In the genomic region with DNA sequence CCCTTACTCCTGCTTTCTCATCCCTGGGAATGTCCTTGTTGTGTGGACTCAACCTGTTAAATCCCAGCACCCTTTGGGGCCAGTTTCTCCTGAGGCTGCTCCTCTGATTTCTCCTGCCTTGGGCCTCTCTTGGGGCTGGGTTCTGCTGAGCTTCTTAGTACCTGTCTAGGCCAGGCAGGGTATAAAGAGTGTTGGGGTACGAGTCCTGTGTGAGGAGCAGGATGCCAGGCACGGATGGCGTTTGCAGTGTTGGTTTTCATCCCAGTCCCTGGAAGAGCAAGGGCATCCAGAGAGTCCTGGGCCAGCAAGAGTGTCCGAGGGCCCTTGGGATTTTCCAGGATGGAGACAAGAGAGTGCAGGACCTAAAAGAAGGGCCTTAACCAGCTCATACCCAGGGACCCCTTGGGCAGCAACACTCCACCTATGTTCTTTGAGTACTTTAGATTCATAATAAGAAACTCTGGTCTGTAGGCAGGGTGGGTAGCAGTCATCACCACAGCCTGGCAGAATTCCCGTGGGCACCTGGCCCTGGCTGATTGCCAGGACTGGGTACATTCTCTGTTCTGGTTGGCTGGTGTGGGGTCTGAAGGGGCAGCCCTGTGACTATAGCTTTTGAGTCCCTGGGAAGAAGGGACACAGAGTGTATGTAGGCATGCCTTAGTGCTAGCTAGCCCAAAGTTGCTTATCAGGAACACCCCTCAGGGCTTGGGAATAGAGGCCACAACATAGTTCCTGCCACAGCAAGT, we compare ENCODE assay signal across 8 mouse cellular contexts. TPM values are rescaled to one million over a fixed set of nuclear protein-coding genes. Genes with fewer than 3 reads are reported as not detected.
DNase-seq lines count a peak whose midpoint lies in the region; ATAC-seq and TF ChIP-seq lines count a peak whose summit lies in the region.

No protein-coding gene starts in this region.

- TF ChIP-seq CTCF in liver, postnatal 0 days (IDR thresholded peaks at IDR 0.05; ENCODE audit: low read depth), result no peak

- peaks cover 56% of the 10 kb centered on the region for H3K27me3 ChIP-seq in embryonic facial prominence, embryonic 10.5 days (replicated peaks; ENCODE audit: low read depth, poor library complexity, severe bottlenecking)
- peaks cover 17% of the 10 kb centered on the region for H3K27me3 ChIP-seq in intestine, embryonic 14.5 days (replicated peaks; ENCODE audit: control insufficient read depth, insufficient read depth, low read length)
- H3K27me3 ChIP-seq in liver, postnatal 0 days (ENCODE audit: insufficient read depth, low read length), result peaks cover 3% of the 10 kb centered on the region; the same call in 1 of the 2 replicates

- H3K4me3 ChIP-seq in embryonic facial prominence, embryonic 10.5 days, result peak overlapping the region; percentile 86
- no peak overlapping the region; the same call in 1 of the 2 replicates for H3K4me3 ChIP-seq in intestine, embryonic 14.5 days (ENCODE audit: low read depth, low read length)
- H3K4me3 ChIP-seq in liver, postnatal 0 days (ENCODE audit: low read depth, low read length), result no peak overlapping the region

- peak; percentile 45 for DNase-seq in left cerebral cortex, postnatal 4 days
- no peak for DNase-seq in left cerebral cortex, adult 9 months (ENCODE audit: low spot score in 2 of 2)
- no peak for DNase-seq in embryonic facial prominence, embryonic 10.5 days (ENCODE audit: low spot score)
- DNase-seq in intestine, embryonic 14.5 days (ENCODE audit: low spot score), result peak; percentile 59
- DNase-seq in liver, postnatal 0 days, result no peak
- no peak for DNase-seq in embryo, embryonic 10 days (ENCODE audit: low spot score)
- no peak for DNase-seq in adrenal gland, adult 8-10 months
- DNase-seq in adrenal gland, postnatal 36 days, result no peak

- no peak for TF ChIP-seq EP300 in liver, postnatal 0 days (IDR thresholded peaks at IDR 0.05; ENCODE audit: low read depth)

- intact Hi-C loops in left cerebral cortex, postnatal 4 days (cut with DNase I), result no loop called here

- H3K9ac ChIP-seq in intestine, embryonic 14.5 days (ENCODE audit: low read length), result no peak overlapping the region
- H3K9ac ChIP-seq in liver, postnatal 0 days (replicated peaks), result no peak overlapping the region

- 73% methylated on average over 5 of the region's 5 CpGs for WGBS in embryonic facial prominence, embryonic 10.5 days
- WGBS in intestine, embryonic 14.5 days, result 71% methylated on average over 5 of the region's 5 CpGs
- WGBS in liver, postnatal 0 days (ENCODE audit: insufficient replicate concordance), result 69% methylated on average over 5 of the region's 5 CpGs

- H3K4me1 ChIP-seq in embryonic facial prominence, embryonic 10.5 days, result peaks cover 41% of the 10 kb centered on the region
- H3K4me1 ChIP-seq in intestine, embryonic 14.5 days (replicated peaks; ENCODE audit: control insufficient read depth, insufficient read depth, low read length), result no peaks in the 10 kb centered on the region
- peaks cover 9% of the 10 kb centered on the region; the same call in 1 of the 2 replicates for H3K4me1 ChIP-seq in liver, postnatal 0 days (ENCODE audit: insufficient read depth)

- no peak for ATAC-seq in intestine, embryonic 14.5 days (replicated peaks; ENCODE audit: low FRiP score, low TSS enrichment, low read depth)
- no peak for ATAC-seq in liver, postnatal 0 days

- H3K4me2 ChIP-seq in intestine, embryonic 14.5 days (ENCODE audit: low read length), result peak overlapping the region; percentile 82
- peak overlapping the region; percentile 100; the same call in 1 of the 2 replicates for H3K4me2 ChIP-seq in liver, postnatal 0 days (ENCODE audit: low read depth, low read length)

- peaks cover 4% of the 10 kb centered on the region; the same call in 1 of the 2 replicates for H3K36me3 ChIP-seq in embryonic facial prominence, embryonic 10.5 days (replicated peaks)
- no peaks in the 10 kb centered on the region for H3K36me3 ChIP-seq in intestine, embryonic 14.5 days (ENCODE audit: control insufficient read depth, insufficient read depth, low read length)
- no peaks in the 10 kb centered on the region for H3K36me3 ChIP-seq in liver, postnatal 0 days (replicated peaks; ENCODE audit: insufficient read depth, low read length)

- H3K9me3 ChIP-seq in embryonic facial prominence, embryonic 10.5 days, result no peaks in the 10 kb centered on the region
- H3K9me3 ChIP-seq in intestine, embryonic 14.5 days (ENCODE audit: control insufficient read depth, low read length), result no peaks in the 10 kb centered on the region
- no peaks in the 10 kb centered on the region for H3K9me3 ChIP-seq in liver, postnatal 0 days (ENCODE audit: low read length)

- peak overlapping the region; percentile 88; the same call in 1 of the 2 replicates for H3K27ac ChIP-seq in embryonic facial prominence, embryonic 10.5 days (replicated peaks)
- no peak overlapping the region for H3K27ac ChIP-seq in intestine, embryonic 14.5 days (ENCODE audit: low read depth)
- H3K27ac ChIP-seq in liver, postnatal 0 days (ENCODE audit: low read depth), result no peak overlapping the region

RNA-seq across cellular contexts. Expression of a gene that starts 1.1 kb away (rescaled TPM):
- total RNA-seq in left cerebral cortex, postnatal 4 days (2021), result 10 to 100 TPM; 78.4 to 99.2 TPM
- 4.3 and 5.6 TPM in 2 replicates for polyA plus RNA-seq in embryonic facial prominence, embryonic 10.5 days (2016; fragmentation: Nextera tagmentation; extraction: Ambion mirVana)
- polyA plus RNA-seq in intestine, embryonic 14.5 days (2014; fragmentation: Nextera tagmentation; extraction: Ambion mirVana), result 4.8 and 4.9 TPM in 2 replicates
- 0.71 and 0.87 TPM in 2 replicates for polyA plus RNA-seq in liver, postnatal 0 days (2015; fragmentation: Nextera tagmentation; extraction: Ambion mirVana)
- total RNA-seq in adrenal gland, adult 8-10 months (2022), result 10 to 100 TPM; 48.9 to 73.0 (median 57.5) TPM
- 10 to 100 TPM; 29.7 to 36.4 TPM for total RNA-seq in adrenal gland, postnatal 36 days (2021)

RNA-seq across cellular contexts. Expression of a gene that starts 6.5 kb away (rescaled TPM):
- under 1 TPM in 1 of 2 experiments, not detected in 1; 0.16 TPM for total RNA-seq in left cerebral cortex, postnatal 4 days (2021)
- not detected in 2 replicates for polyA plus RNA-seq in embryonic facial prominence, embryonic 10.5 days (2016; fragmentation: Nextera tagmentation; extraction: Ambion mirVana)
- polyA plus RNA-seq in intestine, embryonic 14.5 days (2014; fragmentation: Nextera tagmentation; extraction: Ambion mirVana), result 0.15 TPM in 1 of 2 replicates, not detected in the other
- polyA plus RNA-seq in liver, postnatal 0 days (2015; fragmentation: Nextera tagmentation; extraction: Ambion mirVana), result 0.78 and 0.97 TPM in 2 replicates
- under 1 TPM in 1 of 4 experiments, not detected in 3; 0.13 TPM for total RNA-seq in adrenal gland, adult 8-10 months (2022)
- total RNA-seq in adrenal gland, postnatal 36 days (2021), result not detected

RNA-seq across cellular contexts. Expression of a gene that starts 27.0 kb away (rescaled TPM):
- under 1 TPM in 1 of 2 experiments, not detected in 1; 0.52 TPM for total RNA-seq in left cerebral cortex, postnatal 4 days (2021)
- 0.60 and 1.4 TPM in 2 replicates for polyA plus RNA-seq in embryonic facial prominence, embryonic 10.5 days (2016; fragmentation: Nextera tagmentation; extraction: Ambion mirVana)
- 1.8 and 2.0 TPM in 2 replicates for polyA plus RNA-seq in intestine, embryonic 14.5 days (2014; fragmentation: Nextera tagmentation; extraction: Ambion mirVana)
- 0.77 and 1.4 TPM in 2 replicates for polyA plus RNA-seq in liver, postnatal 0 days (2015; fragmentation: Nextera tagmentation; extraction: Ambion mirVana)
- total RNA-seq in adrenal gland, adult 8-10 months (2022), result not detected
- not detected for total RNA-seq in adrenal gland, postnatal 36 days (2021)

RNA-seq across cellular contexts. Expression of a gene that starts 30.5 kb away (rescaled TPM):
- total RNA-seq in left cerebral cortex, postnatal 4 days (2021), result 100 to 1,000 TPM; 478 to 490 TPM
- 38.3 and 40.3 TPM in 2 replicates for polyA plus RNA-seq in embryonic facial prominence, embryonic 10.5 days (2016; fragmentation: Nextera tagmentation; extraction: Ambion mirVana)
- polyA plus RNA-seq in intestine, embryonic 14.5 days (2014; fragmentation: Nextera tagmentation; extraction: Ambion mirVana), result 42.2 and 45.4 TPM in 2 replicates
- polyA plus RNA-seq in liver, postnatal 0 days (2015; fragmentation: Nextera tagmentation; extraction: Ambion mirVana), result 5.2 and 5.4 TPM in 2 replicates
- 100 to 1,000 TPM; 148 to 171 (median 163) TPM for total RNA-seq in adrenal gland, adult 8-10 months (2022)
- total RNA-seq in adrenal gland, postnatal 36 days (2021), result 100 to 1,000 TPM; 117 to 140 TPM

RNA-seq across cellular contexts. Expression of a gene that starts 31.3 kb away (rescaled TPM):
- total RNA-seq in left cerebral cortex, postnatal 4 days (2021), result 10 to 100 TPM; 83.1 to 92.4 TPM
- 15.8 and 16.0 TPM in 2 replicates for polyA plus RNA-seq in embryonic facial prominence, embryonic 10.5 days (2016; fragmentation: Nextera tagmentation; extraction: Ambion mirVana)
- 25.0 and 27.4 TPM in 2 replicates for polyA plus RNA-seq in intestine, embryonic 14.5 days (2014; fragmentation: Nextera tagmentation; extraction: Ambion mirVana)
- polyA plus RNA-seq in liver, postnatal 0 days (2015; fragmentation: Nextera tagmentation; extraction: Ambion mirVana), result 14.7 and 17.1 TPM in 2 replicates
- total RNA-seq in adrenal gland, adult 8-10 months (2022), result 10 to 100 TPM; 32.4 to 68.2 (median 43.4) TPM
- total RNA-seq in adrenal gland, postnatal 36 days (2021), result 10 to 100 TPM; 32.3 to 34.2 TPM

Comparison
In these comparisons a context has a peak if more than half of its experiments do, and no peak if none do; other contexts are left out.
1. DNase-seq: peak in left cerebral cortex, postnatal 4 days (single experiment) and intestine, embryonic 14.5 days (single experiment); none in left cerebral cortex, adult 9 months (0 of 2), embryonic facial prominence, embryonic 10.5 days (single experiment), liver, postnatal 0 days (single experiment), embryo, embryonic 10 days (single experiment), adrenal gland, adult 8-10 months (single experiment) and adrenal gland, postnatal 36 days (0 of 2).